Mouse (Mus musculus): ENCODE results near the gene Lcp1.

Gene Lcp1

DNA sequence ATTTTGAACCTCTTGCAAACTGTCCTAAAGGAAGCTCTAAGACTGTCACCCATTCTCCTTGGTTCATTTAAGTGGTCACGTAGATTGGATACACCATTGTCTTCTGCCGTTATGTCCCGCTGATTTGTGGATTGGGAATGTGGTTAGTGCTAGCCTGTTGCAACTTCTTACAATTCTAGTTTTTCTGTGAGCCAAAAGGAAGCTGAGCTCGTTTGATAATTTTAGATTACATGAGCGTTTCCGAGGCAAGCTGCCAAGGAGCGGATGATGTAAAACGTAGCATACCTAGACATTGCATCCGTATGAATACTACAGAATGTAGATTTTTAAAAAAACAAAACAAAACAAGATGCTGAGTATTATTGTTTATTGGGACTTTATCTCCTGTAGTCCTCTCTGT, 17.3 kb downstream of the Lcp1 start:
- H3K4me3 ChIP-seq (replicated peaks; ENCODE audit: low read length) = no peak overlapping the region
- no peaks in the 10 kb centered on the region for H3K36me3 ChIP-seq (ENCODE audit: insufficient read depth, low read length)
- H3K9me3 ChIP-seq (ENCODE audit: low read length) = no peaks in the 10 kb centered on the region
- TF ChIP-seq POU5F1 (IDR thresholded peaks at IDR 0.05; ENCODE audit: borderline replicate concordance, low read length) (no peak), CTCF (conservative IDR thresholded peaks at IDR 0.05; ENCODE audit: low read length) (no peak), NANOG (IDR thresholded peaks at IDR 0.05; ENCODE audit: borderline replicate concordance, low read length) (no peak)
- no peaks in the 10 kb centered on the region for H3K27me3 ChIP-seq (ENCODE audit: insufficient read depth, low read length)
- H3K4me1 ChIP-seq (replicated peaks; ENCODE audit: low read depth, low read length) = no peaks in the 10 kb centered on the region

DNA sequence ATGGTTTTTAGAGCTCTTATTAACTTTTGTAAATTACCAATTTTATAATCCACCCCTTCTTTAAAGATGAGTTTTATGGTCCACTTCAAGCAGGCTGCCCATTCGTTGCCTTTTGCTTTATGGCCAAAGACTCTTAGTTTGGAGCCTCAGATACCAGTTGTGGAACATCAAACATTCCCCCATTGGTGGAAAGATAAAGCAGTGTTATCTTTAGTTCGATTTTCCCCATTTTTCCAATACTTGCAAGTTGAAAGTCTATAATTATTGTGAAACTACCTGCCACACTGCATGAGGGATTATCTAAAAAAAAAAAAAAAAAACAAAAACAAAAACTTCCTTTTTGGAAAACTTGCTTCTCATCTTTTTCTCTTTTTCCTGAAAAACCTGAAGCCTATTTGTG, 19.8 kb downstream of the Lcp1 start:
- H3K4me3 ChIP-seq (replicated peaks; ENCODE audit: low read length) = no peak overlapping the region
- TF ChIP-seq NANOG (IDR thresholded peaks at IDR 0.05; ENCODE audit: borderline replicate concordance, low read length) (no peak), CTCF (conservative IDR thresholded peaks at IDR 0.05; ENCODE audit: low read length) (no peak), POU5F1 (IDR thresholded peaks at IDR 0.05; ENCODE audit: borderline replicate concordance, low read length) (no peak)
- no peaks in the 10 kb centered on the region for H3K4me1 ChIP-seq (replicated peaks; ENCODE audit: low read depth, low read length)

DNA sequence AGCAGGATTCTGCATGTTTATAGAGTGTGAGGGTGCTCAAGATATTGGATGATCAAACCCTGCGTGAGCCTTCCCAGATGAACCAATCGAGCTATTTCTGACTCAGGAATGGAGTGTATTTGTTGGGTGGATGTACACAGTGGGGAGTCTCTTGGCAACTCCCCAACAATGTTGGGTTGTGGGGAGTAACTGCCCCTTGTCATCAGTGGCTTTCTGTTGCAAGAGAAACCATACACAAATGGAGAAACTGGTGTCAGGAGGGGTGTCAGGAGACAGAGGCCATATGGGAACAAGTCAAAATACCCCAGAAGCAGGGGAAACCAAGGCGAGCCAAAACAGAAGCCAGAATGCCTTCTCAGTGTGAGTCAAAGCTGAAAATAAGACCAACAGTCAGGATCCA, 20.2 kb downstream of the Lcp1 start:
- Histone ChIP-seq H3K4me3 (replicated peaks; ENCODE audit: low read length) (no peak overlapping the region), H3K9me3 (ENCODE audit: low read length) (no peaks in the 10 kb centered on the region), H3K27me3 (ENCODE audit: insufficient read depth, low read length) (no peaks in the 10 kb centered on the region), H3K36me3 (ENCODE audit: insufficient read depth, low read length) (no peaks in the 10 kb centered on the region), H3K4me1 (replicated peaks; ENCODE audit: low read depth, low read length) (no peaks in the 10 kb centered on the region)
- TF ChIP-seq POU5F1 (IDR thresholded peaks at IDR 0.05; ENCODE audit: borderline replicate concordance, low read length) (no peak), NANOG (IDR thresholded peaks at IDR 0.05; ENCODE audit: borderline replicate concordance, low read length) (no peak), CTCF (conservative IDR thresholded peaks at IDR 0.05; ENCODE audit: low read length) (no peak)

More for the DNA sequence above, 19.8 kb downstream of the Lcp1 start:
- Histone ChIP-seq H3K27me3 (ENCODE audit: insufficient read depth, low read length) (no peaks in the 10 kb centered on the region), H3K36me3 (ENCODE audit: insufficient read depth, low read length) (no peaks in the 10 kb centered on the region), H3K9me3 (ENCODE audit: low read length) (no peaks in the 10 kb centered on the region)

DNA sequence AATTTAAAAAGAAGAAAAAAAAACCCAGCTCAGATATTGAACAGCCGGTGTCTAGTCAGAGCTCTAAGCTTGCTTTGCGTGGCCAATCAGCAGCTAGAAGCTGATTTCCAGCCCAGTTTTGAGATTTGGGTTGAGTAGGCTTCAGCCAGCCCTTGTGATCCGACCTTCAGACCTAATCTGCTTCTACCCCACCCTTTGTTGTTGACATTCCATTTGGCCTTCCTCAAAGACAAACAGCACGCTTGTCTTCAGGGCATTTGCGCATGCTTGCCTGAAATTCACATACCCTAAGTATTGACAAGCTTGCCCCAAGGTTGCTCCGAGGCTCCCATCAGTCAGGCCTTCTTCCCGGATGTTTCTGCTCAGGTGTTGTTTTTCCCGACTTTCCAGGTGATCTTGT, 23.6 kb downstream of the Lcp1 start:
- no peaks in the 10 kb centered on the region for H3K4me1 ChIP-seq (replicated peaks; ENCODE audit: low read depth, low read length)
- no peaks in the 10 kb centered on the region for H3K9me3 ChIP-seq (ENCODE audit: low read length)
- TF ChIP-seq POU5F1 (IDR thresholded peaks at IDR 0.05; ENCODE audit: borderline replicate concordance, low read length) = no peak
- TF ChIP-seq CTCF (conservative IDR thresholded peaks at IDR 0.05; ENCODE audit: low read length) = no peak
- TF ChIP-seq NANOG (IDR thresholded peaks at IDR 0.05; ENCODE audit: borderline replicate concordance, low read length) = no peak
- no peak overlapping the region for H3K4me3 ChIP-seq (replicated peaks; ENCODE audit: low read length)
- no peaks in the 10 kb centered on the region for H3K36me3 ChIP-seq (ENCODE audit: insufficient read depth, low read length)
- no peaks in the 10 kb centered on the region for H3K27me3 ChIP-seq (ENCODE audit: insufficient read depth, low read length)

DNA sequence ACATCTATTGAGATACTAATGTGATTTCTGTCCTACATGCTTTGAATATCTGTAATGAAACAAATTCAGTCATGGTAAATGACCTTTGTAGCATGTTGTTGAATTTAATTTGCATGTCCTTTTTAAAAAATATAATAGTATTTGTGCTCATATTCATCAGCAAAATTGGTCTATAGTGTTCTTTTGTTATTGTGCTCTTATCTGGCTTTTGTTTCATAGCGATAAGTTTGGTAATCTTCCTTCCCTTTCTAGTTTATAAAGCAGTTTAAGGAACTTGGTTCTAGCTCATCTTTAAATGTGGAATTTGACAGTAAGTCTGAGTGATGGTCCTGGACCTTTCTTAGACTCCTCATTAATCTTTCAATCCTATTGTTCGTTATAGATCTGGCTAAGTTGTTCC, 28.5 kb downstream of the Lcp1 start:
- Histone ChIP-seq H3K36me3 (ENCODE audit: insufficient read depth, low read length) (no peaks in the 10 kb centered on the region), H3K27me3 (ENCODE audit: insufficient read depth, low read length) (no peaks in the 10 kb centered on the region), H3K9me3 (ENCODE audit: low read length) (no peaks in the 10 kb centered on the region), H3K4me1 (replicated peaks; ENCODE audit: low read depth, low read length) (no peaks in the 10 kb centered on the region), H3K4me3 (replicated peaks; ENCODE audit: low read length) (no peak overlapping the region)
- TF ChIP-seq POU5F1 (IDR thresholded peaks at IDR 0.05; ENCODE audit: borderline replicate concordance, low read length) = no peak
- TF ChIP-seq CTCF (conservative IDR thresholded peaks at IDR 0.05; ENCODE audit: low read length) = no peak

DNA sequence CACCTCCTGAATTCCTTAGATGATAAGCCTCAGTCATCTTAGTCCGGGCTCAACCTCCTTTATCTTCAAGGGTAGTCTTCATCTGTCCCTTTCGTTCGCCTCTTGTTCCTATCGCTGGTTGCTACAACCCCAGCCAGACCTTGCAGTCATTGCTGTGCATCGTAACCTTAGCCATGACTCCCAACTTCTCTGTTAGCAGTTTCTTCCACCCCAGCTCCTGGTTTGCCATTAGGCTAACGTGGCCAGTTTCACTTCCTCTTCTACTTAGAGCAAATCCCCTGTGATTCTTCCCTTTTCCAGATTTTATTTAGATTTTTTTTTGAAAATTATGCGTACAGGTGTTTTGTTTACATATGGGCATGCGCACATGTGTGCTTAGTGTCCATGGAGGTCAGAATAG, 33.0 kb downstream of the Lcp1 start:
- no peak for TF ChIP-seq POU5F1 (IDR thresholded peaks at IDR 0.05; ENCODE audit: borderline replicate concordance, low read length)
- TF ChIP-seq NANOG (IDR thresholded peaks at IDR 0.05; ENCODE audit: borderline replicate concordance, low read length) = no peak
- no peak for TF ChIP-seq CTCF (conservative IDR thresholded peaks at IDR 0.05; ENCODE audit: low read length)
- Histone ChIP-seq H3K4me3 (replicated peaks; ENCODE audit: low read length) (no peak overlapping the region), H3K36me3 (ENCODE audit: insufficient read depth, low read length) (no peaks in the 10 kb centered on the region)

DNA sequence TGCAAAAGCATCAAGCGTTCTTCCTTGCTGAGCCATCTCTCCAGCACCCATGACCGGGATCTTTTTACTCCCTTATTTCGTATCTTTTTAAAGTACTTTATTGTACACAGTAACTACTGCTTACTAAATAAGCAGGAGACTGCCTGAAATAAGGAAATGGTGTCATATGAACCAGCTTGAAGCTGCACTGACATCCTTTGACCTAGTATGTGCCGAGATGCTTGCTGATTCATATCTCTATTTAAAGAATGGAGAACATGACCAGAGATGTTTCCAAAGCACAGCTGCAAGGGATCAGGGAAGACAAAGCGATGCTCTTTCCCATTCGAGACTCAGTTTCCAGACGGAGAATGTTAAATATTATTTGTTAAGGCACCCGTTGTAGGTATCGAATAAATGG, 33.4 kb downstream of the Lcp1 start:
- H3K9me3 ChIP-seq (ENCODE audit: low read length) = no peaks in the 10 kb centered on the region
- no peaks in the 10 kb centered on the region for H3K4me1 ChIP-seq (replicated peaks; ENCODE audit: low read depth, low read length)
- no peaks in the 10 kb centered on the region for H3K36me3 ChIP-seq (ENCODE audit: insufficient read depth, low read length)
- H3K4me3 ChIP-seq (replicated peaks; ENCODE audit: low read length) = no peak overlapping the region
- TF ChIP-seq NANOG (IDR thresholded peaks at IDR 0.05; ENCODE audit: borderline replicate concordance, low read length) (no peak), CTCF (conservative IDR thresholded peaks at IDR 0.05; ENCODE audit: low read length) (no peak), POU5F1 (IDR thresholded peaks at IDR 0.05; ENCODE audit: borderline replicate concordance, low read length) (no peak)
- peaks cover under 1% of the 10 kb centered on the region; the same call in 1 of the 2 replicates for H3K27me3 ChIP-seq (ENCODE audit: insufficient read depth, low read length)

More for the DNA sequence above, 33.0 kb downstream of the Lcp1 start:
- Histone ChIP-seq H3K27me3 (ENCODE audit: insufficient read depth, low read length) (no peaks in the 10 kb centered on the region), H3K4me1 (replicated peaks; ENCODE audit: low read depth, low read length) (no peaks in the 10 kb centered on the region), H3K9me3 (ENCODE audit: low read length) (no peaks in the 10 kb centered on the region)

DNA sequence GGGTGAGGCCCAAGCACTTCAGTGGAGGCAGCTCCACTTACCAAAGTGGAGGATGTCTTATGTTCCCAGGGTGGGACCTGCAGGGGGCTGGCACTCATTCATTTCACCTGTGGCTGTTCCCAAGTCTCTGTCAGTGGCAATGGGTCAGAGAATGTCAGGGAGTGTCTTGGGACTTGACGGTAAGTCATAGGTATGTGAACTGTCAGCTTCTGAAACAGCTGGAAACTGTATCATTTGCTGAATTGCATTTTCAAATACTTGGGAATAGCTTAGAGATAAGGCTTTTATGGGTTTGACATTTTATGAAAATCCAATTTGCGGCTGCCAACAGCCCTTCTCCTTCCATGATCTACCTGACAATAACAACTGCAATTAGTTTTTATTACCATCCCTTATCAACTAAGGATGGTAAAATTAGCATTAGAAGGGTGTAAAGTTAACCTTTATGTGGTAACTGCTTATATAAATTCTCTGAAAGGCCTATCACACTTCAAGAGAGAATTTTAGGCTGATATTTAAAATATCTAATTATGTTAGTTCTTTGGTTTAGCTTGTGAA, 34.8 kb downstream of the Lcp1 start:
- H3K27me3 ChIP-seq (ENCODE audit: insufficient read depth, low read length) = peaks cover 9% of the 10 kb centered on the region
- H3K36me3 ChIP-seq (ENCODE audit: insufficient read depth, low read length) = no peaks in the 10 kb centered on the region
- TF ChIP-seq NANOG (IDR thresholded peaks at IDR 0.05; ENCODE audit: borderline replicate concordance, low read length) = no peak
- TF ChIP-seq POU5F1 (IDR thresholded peaks at IDR 0.05; ENCODE audit: borderline replicate concordance, low read length) = no peak
- TF ChIP-seq CTCF (conservative IDR thresholded peaks at IDR 0.05; ENCODE audit: low read length) = no peak
- no peaks in the 10 kb centered on the region for H3K9me3 ChIP-seq (ENCODE audit: low read length)
- H3K4me1 ChIP-seq (replicated peaks; ENCODE audit: low read depth, low read length) = no peaks in the 10 kb centered on the region
- H3K4me3 ChIP-seq (replicated peaks; ENCODE audit: low read length) = no peak overlapping the region

DNA sequence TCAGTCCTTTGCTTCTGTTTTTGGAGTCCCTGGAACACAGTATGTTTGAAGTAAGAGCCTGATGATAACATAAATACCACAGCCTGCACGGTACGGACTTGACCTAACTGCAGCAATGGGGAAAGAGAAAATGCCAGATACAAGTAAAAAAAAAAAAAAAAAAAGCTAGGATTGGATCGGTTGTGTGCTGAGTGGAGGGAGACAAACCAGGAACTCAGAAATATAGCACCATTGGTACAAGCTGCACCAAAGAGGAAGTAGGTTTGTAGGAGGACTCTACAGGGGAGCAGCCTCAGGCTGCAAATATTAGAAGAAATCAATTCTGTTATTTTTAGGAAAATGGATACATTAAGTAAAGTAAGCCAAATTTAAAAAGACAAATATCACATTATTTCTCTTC, 37.6 kb downstream of the Lcp1 start:
- Histone ChIP-seq H3K36me3 (ENCODE audit: insufficient read depth, low read length) (no peaks in the 10 kb centered on the region), H3K9me3 (ENCODE audit: low read length) (no peaks in the 10 kb centered on the region), H3K4me1 (replicated peaks; ENCODE audit: low read depth, low read length) (no peaks in the 10 kb centered on the region), H3K4me3 (replicated peaks; ENCODE audit: low read length) (no peak overlapping the region), H3K27me3 (ENCODE audit: insufficient read depth, low read length) (peaks cover 9% of the 10 kb centered on the region)
- no peak for TF ChIP-seq NANOG (IDR thresholded peaks at IDR 0.05; ENCODE audit: borderline replicate concordance, low read length)
- TF ChIP-seq POU5F1 (IDR thresholded peaks at IDR 0.05; ENCODE audit: borderline replicate concordance, low read length) = no peak
- TF ChIP-seq CTCF (conservative IDR thresholded peaks at IDR 0.05; ENCODE audit: low read length) = no peak

Measured in E14TG2a.4 (cell line).